Mouse (Mus musculus): ENCODE measurements at regions not wholly inside any gene's neighbourhood (a gene's known extent, or its start where the extent isn't known, plus 50 kb on each side); places are given as distances from the start of the nearest gene placed in this dataset.

GRCm38 (mm10) chr15:72323158-72323557, 1511.2 kb upstream of the Gm6569 start:
- TF ChIP-seq CTCF (IDR thresholded peaks at IDR 0.05; ENCODE audit: control insufficient read depth, insufficient read depth, low read length): no peak
- TF ChIP-seq POLR2A (IDR thresholded peaks at IDR 0.05; ENCODE audit: borderline replicate concordance, control insufficient read depth, low read depth, low read length): no peak

All from bone marrow, adult 2 months (tissue).